ENCODE assay signal across 17 mouse cellular contexts in the genomic region with DNA sequence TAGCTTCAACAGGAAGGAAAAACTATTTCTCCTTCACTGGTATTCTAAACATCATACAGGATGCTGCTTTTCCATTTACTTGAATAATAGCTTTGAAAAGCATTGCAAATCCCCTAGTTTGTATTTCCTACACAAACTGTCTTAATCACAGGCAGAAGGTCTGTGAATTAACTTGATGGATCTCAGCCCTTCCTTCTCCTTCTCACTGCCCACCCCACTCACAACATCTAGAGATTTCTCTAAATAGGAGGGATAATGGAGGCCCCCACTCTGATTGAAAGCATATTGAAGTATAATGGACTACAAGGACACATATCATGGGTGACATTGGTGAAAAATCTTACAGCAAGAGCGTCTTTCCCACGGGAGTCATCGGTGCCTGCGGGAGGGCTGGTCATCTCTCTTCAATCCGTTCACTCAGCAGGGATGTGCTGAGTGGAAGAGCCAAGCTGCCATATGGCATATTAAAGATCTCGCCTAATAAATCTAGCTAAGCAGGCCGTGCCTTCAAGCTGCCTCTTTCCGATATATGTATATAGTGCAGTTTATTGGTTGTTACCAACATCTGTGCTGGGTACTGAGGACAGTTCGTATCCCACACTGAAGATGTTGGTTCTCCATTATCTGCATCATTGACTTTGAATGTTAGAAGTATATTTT.
A peak's percentile ranks its signal among the peaks of the same experiment; 100 is the strongest.
DNase-seq lines count a peak whose midpoint lies in the region; ATAC-seq and TF ChIP-seq lines count a peak whose summit lies in the region.
"Had no signal": no experiment of that assay in that cellular context is flagged by ENCODE, and none has a peak within 500 bp of the region (broad histone marks: within the 10 kb centered on the region; RNA-seq: fewer than 3 reads in every experiment).

No protein-coding gene starts in this region.

- ATAC-seq in hindbrain, embryonic 11.5 days (ENCODE audit: low FRiP score), result peak; percentile 55
- ATAC-seq in midbrain, postnatal 0 days (ENCODE audit: low FRiP score), result no peak
- ATAC-seq in stomach, embryonic 15.5 days (ENCODE audit: insufficient read depth, low FRiP score, low read depth), result no peak
- ATAC-seq: forebrain, embryonic 15.5 days had no signal

- 10% methylated on average over 9 of the region's 9 CpGs for WGBS in cerebellum, adult 2 months
- WGBS in hindbrain, embryonic 11.5 days, result 77% methylated on average over 9 of the region's 9 CpGs
- WGBS in hindbrain, embryonic 10.5 days, result 84% methylated on average over 9 of the region's 9 CpGs
- 81% methylated on average over 9 of the region's 9 CpGs for WGBS in midbrain, postnatal 0 days
- WGBS in midbrain, embryonic 10.5 days, result 91% methylated on average over 9 of the region's 9 CpGs
- 55% methylated on average over 9 of the region's 9 CpGs for WGBS in stomach, embryonic 15.5 days

- H3K4me2 ChIP-seq in hindbrain, embryonic 11.5 days (replicated peaks; ENCODE audit: low read depth, low read length), result no peak overlapping the region
- no peak overlapping the region for H3K4me2 ChIP-seq in midbrain, postnatal 0 days (ENCODE audit: low read depth, low read length, poor library complexity, severe bottlenecking)
- no peak overlapping the region for H3K4me2 ChIP-seq in stomach, embryonic 15.5 days
- H3K4me2 ChIP-seq: forebrain, embryonic 15.5 days; heart, embryonic 13.5 days; limb, embryonic 13.5 days had no signal

- no peak for TF ChIP-seq CTCF in cerebellum, adult 2 months (IDR thresholded peaks at IDR 0.05; ENCODE audit: borderline replicate concordance, insufficient read depth, low read depth, low read length)
- no peak for TF ChIP-seq CTCF in midbrain, postnatal 0 days (IDR thresholded peaks at IDR 0.05)

- no peaks in the 10 kb centered on the region for H3K4me1 ChIP-seq in cerebellum, adult 2 months (ENCODE audit: control insufficient read depth, insufficient read depth, low read length)
- no peaks in the 10 kb centered on the region for H3K4me1 ChIP-seq in hindbrain, embryonic 11.5 days (replicated peaks; ENCODE audit: control insufficient read depth, insufficient read depth, low read length)
- H3K4me1 ChIP-seq in hindbrain, embryonic 10.5 days (replicated peaks), result peaks cover 2% of the 10 kb centered on the region; the same call in 1 of the 2 replicates
- H3K4me1 ChIP-seq in midbrain, postnatal 0 days (ENCODE audit: insufficient read depth, low read length), result no peaks in the 10 kb centered on the region
- no peaks in the 10 kb centered on the region for H3K4me1 ChIP-seq in midbrain, embryonic 10.5 days
- no peaks in the 10 kb centered on the region for H3K4me1 ChIP-seq in stomach, embryonic 15.5 days
- H3K4me1 ChIP-seq: limb, embryonic 13.5 days had no signal

- no peak for TF ChIP-seq POLR2A in cerebellum, adult 2 months (IDR thresholded peaks at IDR 0.05; ENCODE audit: borderline replicate concordance, insufficient read depth, low read length)

- no peak overlapping the region for H3K4me3 ChIP-seq in cerebellum, adult 2 months (replicated peaks; ENCODE audit: insufficient read depth, low read depth, low read length)
- no peak overlapping the region for H3K4me3 ChIP-seq in hindbrain, embryonic 11.5 days (ENCODE audit: low read depth, low read length)
- no peak overlapping the region for H3K4me3 ChIP-seq in hindbrain, embryonic 10.5 days
- H3K4me3 ChIP-seq in midbrain, postnatal 0 days (ENCODE audit: low read depth, low read length), result no peak overlapping the region
- no peak overlapping the region for H3K4me3 ChIP-seq in midbrain, embryonic 10.5 days
- no peak overlapping the region for H3K4me3 ChIP-seq in stomach, embryonic 15.5 days (replicated peaks)
- H3K4me3 ChIP-seq: erythroblast, embryonic 14.5 days; forebrain, embryonic 15.5 days; heart, embryonic 13.5 days; limb, embryonic 13.5 days had no signal

- no peaks in the 10 kb centered on the region for H3K36me3 ChIP-seq in hindbrain, embryonic 11.5 days (ENCODE audit: control insufficient read depth, insufficient read depth, low read length)
- no peaks in the 10 kb centered on the region for H3K36me3 ChIP-seq in hindbrain, embryonic 10.5 days
- H3K36me3 ChIP-seq in midbrain, postnatal 0 days (ENCODE audit: insufficient read depth, low read length), result no peaks in the 10 kb centered on the region
- H3K36me3 ChIP-seq in midbrain, embryonic 10.5 days, result no peaks in the 10 kb centered on the region
- H3K36me3 ChIP-seq in stomach, embryonic 15.5 days, result no peaks in the 10 kb centered on the region
- H3K36me3 ChIP-seq: forebrain, embryonic 15.5 days; heart, embryonic 13.5 days; limb, embryonic 13.5 days had no signal

- no peaks in the 10 kb centered on the region for H3K9me3 ChIP-seq in hindbrain, embryonic 11.5 days (ENCODE audit: control insufficient read depth, low read length)
- no peaks in the 10 kb centered on the region for H3K9me3 ChIP-seq in hindbrain, embryonic 10.5 days
- H3K9me3 ChIP-seq in midbrain, postnatal 0 days (ENCODE audit: low read length), result no peaks in the 10 kb centered on the region
- no peaks in the 10 kb centered on the region for H3K9me3 ChIP-seq in midbrain, embryonic 10.5 days (replicated peaks)
- no peaks in the 10 kb centered on the region for H3K9me3 ChIP-seq in stomach, embryonic 15.5 days
- H3K9me3 ChIP-seq: forebrain, embryonic 15.5 days; heart, embryonic 13.5 days; limb, embryonic 13.5 days had no signal

- H3K27me3 ChIP-seq in cerebellum, adult 2 months (ENCODE audit: control insufficient read depth, insufficient read depth, low read length), result no peaks in the 10 kb centered on the region
- no peaks in the 10 kb centered on the region for H3K27me3 ChIP-seq in hindbrain, embryonic 11.5 days (ENCODE audit: control insufficient read depth, insufficient read depth, low read length)
- H3K27me3 ChIP-seq in hindbrain, embryonic 10.5 days (ENCODE audit: insufficient read depth, poor library complexity, severe bottlenecking), result no peaks in the 10 kb centered on the region
- H3K27me3 ChIP-seq in midbrain, postnatal 0 days (ENCODE audit: insufficient read depth, low read length), result no peaks in the 10 kb centered on the region
- no peaks in the 10 kb centered on the region for H3K27me3 ChIP-seq in midbrain, embryonic 10.5 days (ENCODE audit: low read depth, poor library complexity, severe bottlenecking)
- H3K27me3 ChIP-seq in stomach, embryonic 15.5 days (replicated peaks), result no peaks in the 10 kb centered on the region
- H3K27me3 ChIP-seq: forebrain, embryonic 15.5 days; heart, embryonic 13.5 days; limb, embryonic 13.5 days had no signal

- no peak overlapping the region for H3K9ac ChIP-seq in hindbrain, embryonic 11.5 days (ENCODE audit: low read depth, low read length)
- no peak overlapping the region for H3K9ac ChIP-seq in midbrain, postnatal 0 days (replicated peaks; ENCODE audit: low read length, poor library complexity, severe bottlenecking)
- H3K9ac ChIP-seq in stomach, embryonic 15.5 days, result no peak overlapping the region
- H3K9ac ChIP-seq: forebrain, embryonic 15.5 days; heart, embryonic 13.5 days; limb, embryonic 13.5 days; liver, embryonic 14.5 days had no signal

- H3K27ac ChIP-seq in cerebellum, adult 2 months (ENCODE audit: insufficient read depth, low read length), result no peak overlapping the region
- H3K27ac ChIP-seq in hindbrain, embryonic 11.5 days (ENCODE audit: low read depth, low read length), result no peak overlapping the region
- no peak overlapping the region for H3K27ac ChIP-seq in hindbrain, embryonic 10.5 days
- no peak overlapping the region for H3K27ac ChIP-seq in midbrain, postnatal 0 days (ENCODE audit: low read depth, low read length)
- no peak overlapping the region for H3K27ac ChIP-seq in midbrain, embryonic 10.5 days (replicated peaks)
- peak overlapping the region; percentile 2; the same call in 1 of the 2 replicates for H3K27ac ChIP-seq in stomach, embryonic 15.5 days
- H3K27ac ChIP-seq: forebrain, embryonic 15.5 days; heart, embryonic 13.5 days; limb, embryonic 13.5 days; liver, embryonic 14.5 days had no signal

- DNase-seq in cerebellum, adult 2 months, result peak; percentile 11 to 23
- DNase-seq in cerebellum, adult 11-12 months, result no peak
- no peak for DNase-seq in hindbrain, embryonic 11.5 days (ENCODE audit: low spot score)
- no peak for DNase-seq in hindbrain, embryonic 10.5 days (ENCODE audit: low spot score)
- peak; percentile 29 for DNase-seq in midbrain, postnatal 0 days (ENCODE audit: low spot score)
- DNase-seq in midbrain, embryonic 10.5 days (ENCODE audit: low spot score), result no peak
- no peak for DNase-seq in gastrocnemius, postnatal 4 days (ENCODE audit: low spot score in 2 of 2)
- DNase-seq: heart, postnatal 36 days; kidney, adult 18-20 months; kidney, postnatal 14 days; midbrain, embryonic 14.5 days had no signal

Comparison
In these comparisons a context has a peak if more than half of its experiments do, and no peak if none do; other contexts are left out.
1. DNase-seq: peak in cerebellum, adult 2 months (2 of 2) and midbrain, postnatal 0 days (single experiment); none in cerebellum, adult 11-12 months (single experiment), hindbrain, embryonic 11.5 days (single experiment), hindbrain, embryonic 10.5 days (single experiment), midbrain, embryonic 10.5 days (single experiment) and gastrocnemius, postnatal 4 days (0 of 2).